Mouse (Mus musculus): Measurements from ENCODE around the gene Usp49.

DNA sequence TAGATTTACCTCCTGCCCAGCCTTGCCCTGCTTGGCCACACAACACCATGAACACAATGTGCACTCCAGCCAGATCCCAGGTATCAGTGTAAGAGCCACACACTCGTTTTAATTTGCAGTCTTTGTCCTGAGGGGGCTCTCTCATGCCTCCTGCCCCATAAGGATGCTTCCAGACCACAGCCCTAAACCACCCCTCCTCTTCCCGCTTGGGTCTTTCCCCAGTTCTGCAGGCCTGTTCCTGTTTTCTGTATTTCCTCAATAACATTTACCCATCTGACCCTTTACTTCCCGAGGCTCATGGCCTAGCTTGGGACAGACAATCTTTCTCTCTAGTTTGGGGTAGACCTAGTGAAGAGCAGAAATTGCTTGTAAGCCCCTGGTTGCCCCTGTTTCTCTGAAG lies 84.5 kb downstream of the Usp49 start:
- TF ChIP-seq CTCF (IDR thresholded peaks at IDR 0.05; ENCODE audit: extremely low read depth, insufficient read length, insufficient replicate concordance, low read depth, low read length), result no peak
- TF ChIP-seq POLR2A (IDR thresholded peaks at IDR 0.05; ENCODE audit: low read depth, low read length), result no peak

Data from small intestine, adult 2 months (tissue).